13 mouse cellular contexts compared by ENCODE assay signal in genomic region chr8:10989946-10990345, GRCm38 (mm10). TPM values are rescaled to one million over a fixed set of nuclear protein-coding genes. Genes with fewer than 3 reads are reported as not detected.
DNase-seq lines count a peak whose midpoint lies in the region; ATAC-seq lines count a peak whose summit lies in the region.
"Had no signal": no experiment of that assay in that cellular context is flagged by ENCODE, and none has a peak within 500 bp of the region (broad histone marks: within the 10 kb centered on the region; RNA-seq: fewer than 3 reads in every experiment).

No protein-coding gene starts in this region.

- DNase-seq in midbrain, embryonic 11.5 days (ENCODE audit: low spot score, missing footprints), result no peak
- no peak for DNase-seq in forebrain, embryonic 10.5 days (ENCODE audit: extremely low spot score, low spot score)
- no peak for DNase-seq in c-Kit-positive CD71-positive TER-119-positive erythroid progenitor cells, embryonic 14.5 days (ENCODE audit: low spot score)
- DNase-seq in cerebellum, postnatal 25 days, result no peak
- DNase-seq: adrenal gland, postnatal 36 days; heart, adult 18-20 months; spleen, adult 18-20 months had no signal

- ATAC-seq in midbrain, embryonic 11.5 days (ENCODE audit: low FRiP score), result peak; percentile 49; the same call in 1 of the 2 replicates
- ATAC-seq in midbrain, embryonic 15.5 days (replicated peaks), result no peak
- peak; percentile 43; the same call in 1 of the 2 replicates for ATAC-seq in hindbrain, embryonic 12.5 days (ENCODE audit: low FRiP score)
- ATAC-seq in midbrain, embryonic 13.5 days, result 0 out of 2 replicates have a peak, but pooled peaks have one; percentile 57

- peaks cover 13% of the 10 kb centered on the region; the same call in 1 of the 2 replicates for H3K36me3 ChIP-seq in midbrain, embryonic 11.5 days (ENCODE audit: control insufficient read depth, insufficient read depth, low read length)
- peaks cover 7% of the 10 kb centered on the region for H3K36me3 ChIP-seq in midbrain, embryonic 15.5 days (replicated peaks)
- peaks cover 62% of the 10 kb centered on the region for H3K36me3 ChIP-seq in forebrain, embryonic 10.5 days (replicated peaks)
- peaks cover 27% of the 10 kb centered on the region for H3K36me3 ChIP-seq in hindbrain, embryonic 12.5 days
- peaks cover 35% of the 10 kb centered on the region for H3K36me3 ChIP-seq in midbrain, embryonic 13.5 days

- H3K27ac ChIP-seq in midbrain, embryonic 11.5 days (ENCODE audit: low read depth, low read length), result peak overlapping the region; percentile 27
- H3K27ac ChIP-seq in midbrain, embryonic 15.5 days, result no peak overlapping the region
- peak overlapping the region; percentile 69 for H3K27ac ChIP-seq in forebrain, embryonic 10.5 days
- H3K27ac ChIP-seq in hindbrain, embryonic 12.5 days, result peak overlapping the region; percentile 74
- H3K27ac ChIP-seq in midbrain, embryonic 13.5 days, result peak overlapping the region; percentile 75

- H3K4me1 ChIP-seq in midbrain, embryonic 11.5 days (ENCODE audit: control insufficient read depth, insufficient read depth, low read length), result peaks cover 32% of the 10 kb centered on the region
- peaks cover 41% of the 10 kb centered on the region for H3K4me1 ChIP-seq in midbrain, embryonic 15.5 days
- peaks cover 66% of the 10 kb centered on the region for H3K4me1 ChIP-seq in forebrain, embryonic 10.5 days
- peaks cover 48% of the 10 kb centered on the region for H3K4me1 ChIP-seq in hindbrain, embryonic 12.5 days
- peaks cover 70% of the 10 kb centered on the region for H3K4me1 ChIP-seq in midbrain, embryonic 13.5 days (replicated peaks)

- peak overlapping the region; percentile 31 for H3K9ac ChIP-seq in midbrain, embryonic 11.5 days (ENCODE audit: low read length)
- H3K9ac ChIP-seq in midbrain, embryonic 15.5 days, result no peak overlapping the region
- no peak overlapping the region for H3K9ac ChIP-seq in hindbrain, embryonic 12.5 days
- 0 out of 2 replicates have a peak overlapping the region, but pooled peaks have one; percentile 0 for H3K9ac ChIP-seq in midbrain, embryonic 13.5 days (replicated peaks)
- H3K9ac ChIP-seq: kidney, embryonic 15.5 days; limb, embryonic 15.5 days had no signal

- H3K9me3 ChIP-seq in midbrain, embryonic 11.5 days (ENCODE audit: control insufficient read depth, low read length), result no peaks in the 10 kb centered on the region
- H3K9me3 ChIP-seq in midbrain, embryonic 15.5 days, result no peaks in the 10 kb centered on the region
- peaks cover 12% of the 10 kb centered on the region; the same call in 1 of the 2 replicates for H3K9me3 ChIP-seq in forebrain, embryonic 10.5 days
- no peaks in the 10 kb centered on the region for H3K9me3 ChIP-seq in hindbrain, embryonic 12.5 days (replicated peaks)
- no peaks in the 10 kb centered on the region for H3K9me3 ChIP-seq in midbrain, embryonic 13.5 days
- H3K9me3 ChIP-seq: kidney, embryonic 15.5 days; limb, embryonic 15.5 days had no signal

- H3K4me2 ChIP-seq in midbrain, embryonic 11.5 days, result no peak overlapping the region
- no peak overlapping the region for H3K4me2 ChIP-seq in midbrain, embryonic 15.5 days
- H3K4me2 ChIP-seq in hindbrain, embryonic 12.5 days (replicated peaks), result no peak overlapping the region
- H3K4me2 ChIP-seq in midbrain, embryonic 13.5 days (replicated peaks), result peak overlapping the region; percentile 29; the same call in 1 of the 2 replicates
- H3K4me2 ChIP-seq: kidney, embryonic 15.5 days; limb, embryonic 15.5 days had no signal

- H3K27me3 ChIP-seq in midbrain, embryonic 11.5 days (ENCODE audit: control insufficient read depth, insufficient read depth, low read length), result no peaks in the 10 kb centered on the region
- H3K27me3 ChIP-seq in midbrain, embryonic 15.5 days (replicated peaks), result no peaks in the 10 kb centered on the region
- no peaks in the 10 kb centered on the region for H3K27me3 ChIP-seq in forebrain, embryonic 10.5 days (ENCODE audit: poor library complexity, severe bottlenecking)
- no peaks in the 10 kb centered on the region for H3K27me3 ChIP-seq in hindbrain, embryonic 12.5 days
- no peaks in the 10 kb centered on the region for H3K27me3 ChIP-seq in midbrain, embryonic 13.5 days
- H3K27me3 ChIP-seq: kidney, embryonic 15.5 days; limb, embryonic 15.5 days had no signal

- H3K4me3 ChIP-seq in midbrain, embryonic 11.5 days (ENCODE audit: low read depth, low read length), result no peak overlapping the region
- H3K4me3 ChIP-seq in midbrain, embryonic 15.5 days, result no peak overlapping the region
- H3K4me3 ChIP-seq in forebrain, embryonic 10.5 days, result no peak overlapping the region
- H3K4me3 ChIP-seq in hindbrain, embryonic 12.5 days, result no peak overlapping the region
- no peak overlapping the region for H3K4me3 ChIP-seq in midbrain, embryonic 13.5 days (replicated peaks)
- H3K4me3 ChIP-seq: kidney, embryonic 15.5 days; layer of hippocampus, adult 2 months; limb, embryonic 15.5 days had no signal

- WGBS in midbrain, embryonic 11.5 days, result 62% methylated on average over 3 of the region's 3 CpGs
- 38% methylated on average over 3 of the region's 3 CpGs for WGBS in midbrain, embryonic 15.5 days
- WGBS in forebrain, embryonic 10.5 days, result 78% methylated on average over 3 of the region's 3 CpGs
- 59% methylated on average over 3 of the region's 3 CpGs for WGBS in hindbrain, embryonic 12.5 days
- WGBS in midbrain, embryonic 13.5 days, result 38% methylated on average over 3 of the region's 3 CpGs

RNA-seq across cellular contexts. Expression of gene Irs2, which starts 18.3 kb away (rescaled TPM):
- 5.2 and 6.2 TPM in 2 replicates for polyA plus RNA-seq in midbrain, embryonic 11.5 days (2014; fragmentation: Nextera tagmentation; extraction: Ambion mirVana)
- polyA plus RNA-seq in midbrain, embryonic 15.5 days (2015; fragmentation: Nextera tagmentation; extraction: Ambion mirVana), result 6.8 and 6.9 TPM in 2 replicates
- polyA plus RNA-seq in forebrain, embryonic 10.5 days (2016; fragmentation: Nextera tagmentation; extraction: Ambion mirVana), result 5.7 and 6.1 TPM in 2 replicates
- 9.8 and 10.4 TPM in 2 replicates for polyA plus RNA-seq in hindbrain, embryonic 12.5 days (2016; fragmentation: Nextera tagmentation; extraction: Ambion mirVana)
- 5.6 and 5.9 TPM in 2 replicates for polyA plus RNA-seq in midbrain, embryonic 13.5 days (2015; fragmentation: Nextera tagmentation; extraction: Ambion mirVana)

Comparison
In these comparisons a context has a peak if more than half of its experiments do, and no peak if none do; other contexts are left out.
1. H3K9ac ChIP-seq: peak in midbrain, embryonic 11.5 days (single experiment) and midbrain, embryonic 13.5 days (single experiment); none in midbrain, embryonic 15.5 days (single experiment) and hindbrain, embryonic 12.5 days (single experiment).